Mouse (Mus musculus) liver, postnatal 0 days (tissue): ENCODE data around the gene Chst10.

Experiments
- CTCF ChIP-seq: sonication (generic); IDR thresholded peaks from 2 replicates; pipeline ENCODE4 v1.5.1; 2016; ENCODE audit warnings: antibody characterized with exemption, low read depth
- EP300 ChIP-seq: IDR thresholded peaks from 2 replicates; pipeline ENCODE4 v1.6.1; 2016; ENCODE audit warnings: antibody characterized with exemption, low read depth, mild to moderate bottlenecking

- no peak for TF ChIP-seq CTCF
- no peak for TF ChIP-seq EP300
Observed at GRCm38 (mm10) chr1:38886602-38887001, 11.4 kb downstream of the Chst10 start.
